Mouse (Mus musculus) brown adipose tissue, adult 24 weeks (tissue): Measurements from ENCODE around the gene Sec24b. TPM values are rescaled to one million over a fixed set of nuclear protein-coding genes. Genes with fewer than 3 reads are reported as not detected.
A peak's percentile ranks its signal among the peaks of the same experiment; 100 is the strongest.

Experiments used
- H3K27ac ChIP-seq: fragments of 200-500 bp; replicated peaks from 2 replicates; pipeline ENCODE4 v1.5.1; 2012; ENCODE audit warnings: low read depth, mild to moderate bottlenecking, low read length
- H3K4me1 ChIP-seq: fragments of 200-500 bp; 2 replicates; pipeline ENCODE4 v1.6.1; 2012; ENCODE audit warnings: low read length, mixed read lengths; ENCODE audit not compliant: control insufficient read depth, insufficient read depth, insufficient read length
- H3K4me3 ChIP-seq: fragments of 200-500 bp; 2 replicates; pipeline ENCODE4 v1.5.1; 2012; ENCODE audit warnings: low read depth, mild to moderate bottlenecking, low read length, moderate library complexity; ENCODE audit not compliant: insufficient read depth
- polyA plus RNA-seq: library from polyadenylated mRNA; stranded (reverse); fragments of >200 nt; gene quantifications from 2 replicates; pipeline ENCODE4 v1.2.4, GENCODE M21; 2012; ENCODE audit not compliant: missing spikeins, insufficient read depth, insufficient read length

Sec24b gene
- polyA plus RNA-seq, 1 experiment, result 23.6 TPM

DNA sequence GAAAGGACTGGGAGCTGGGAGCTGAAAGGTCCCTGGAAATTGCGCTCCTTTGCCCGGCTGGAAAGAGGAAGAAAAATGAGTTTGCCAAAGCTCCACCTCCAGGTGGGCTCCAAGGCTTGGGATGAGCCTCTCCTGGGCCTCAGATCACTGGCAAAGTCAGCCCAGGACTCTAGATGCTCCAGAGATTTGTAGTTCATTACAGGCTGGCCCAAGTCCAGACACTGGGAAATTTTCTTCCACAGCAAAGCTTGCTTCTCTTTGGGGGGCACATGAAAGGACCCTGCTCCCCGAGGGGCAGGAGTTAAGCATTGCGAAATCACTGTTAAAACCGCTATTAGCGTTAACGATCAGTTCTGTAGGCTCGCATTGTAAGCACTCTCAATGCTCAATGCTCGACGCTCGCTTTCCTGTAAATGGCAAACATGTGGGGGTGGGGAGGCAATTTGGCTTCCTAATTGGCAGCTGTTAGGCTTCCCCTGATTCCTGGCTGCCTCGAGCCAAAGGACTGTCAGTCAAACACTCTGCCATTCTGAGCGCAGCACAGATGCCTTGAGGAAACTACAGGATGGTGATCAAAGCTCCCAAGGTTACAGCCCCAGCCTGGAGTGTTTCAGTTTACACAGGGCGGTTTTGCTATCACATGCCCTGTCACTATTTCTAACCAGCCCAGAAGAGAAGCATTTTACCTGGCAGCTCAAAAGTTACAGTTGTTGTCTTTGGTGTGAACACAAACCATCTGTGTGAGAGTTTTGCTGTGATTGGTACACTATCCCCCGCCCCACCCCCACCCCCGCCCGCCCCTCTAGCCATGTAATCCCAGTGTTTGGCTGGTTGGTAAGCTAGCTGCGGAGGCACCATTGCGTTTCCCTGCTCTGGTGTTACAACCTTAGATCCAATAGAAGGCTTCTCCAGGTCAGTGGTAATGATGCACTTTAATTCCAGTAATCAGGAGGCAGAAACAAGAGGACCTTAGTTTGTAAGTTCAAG lies 90.5 kb downstream of the Sec24b start:
- Histone ChIP-seq H3K4me3 (peak overlapping the region; percentile 64), H3K27ac (no peak overlapping the region)

GRCm38 (mm10) chr3:129969432-129970395 lies 91.6 kb downstream of the Sec24b start, which contains the start of gene Mcub:
Gene Mcub (minus strand): TSS chr3:129970206.
- peak within 1 kb of the TSS; percentile 64 for H3K4me3 ChIP-seq
- no peak within 1 kb of the TSS for H3K27ac ChIP-seq

More for the DNA sequence above, 90.5 kb downstream of the Sec24b start:
- no peaks in the 10 kb centered on the region; the same call in 1 of the 2 replicates for H3K4me1 ChIP-seq

GRCm38 (mm10) chr3:129969031-129969430 lies 92.3 kb downstream of the Sec24b start:
- Histone ChIP-seq H3K4me1 (no peaks in the 10 kb centered on the region; the same call in 1 of the 2 replicates), H3K4me3 (peak overlapping the region; percentile 64), H3K27ac (no peak overlapping the region)

More at GRCm38 (mm10) chr3:129969432-129970395, 91.6 kb downstream of the Sec24b start, which contains the start of gene Mcub:
- H3K4me1 ChIP-seq, result no peaks in the 10 kb centered on the region; the same call in 1 of the 2 replicates

DNA sequence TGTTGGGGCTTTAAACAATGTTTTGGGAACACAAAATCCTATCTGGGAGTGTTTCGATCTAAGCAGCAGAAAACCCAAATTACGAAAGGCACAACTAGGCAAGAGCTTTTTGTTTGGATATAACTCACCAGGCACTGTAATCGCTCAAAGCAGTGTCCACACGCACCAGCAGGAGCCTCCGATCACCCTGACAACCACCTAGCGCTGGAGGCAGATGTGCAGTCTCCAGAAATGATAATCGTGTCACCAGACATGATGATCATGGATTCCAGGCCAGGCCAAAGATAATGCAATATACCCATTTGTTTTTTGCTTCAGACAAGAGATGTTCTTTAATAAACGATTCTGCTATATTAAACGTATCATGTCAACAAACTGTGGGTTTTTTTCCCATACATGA lies 93.5 kb downstream of the Sec24b start:
- H3K4me1 ChIP-seq, result no peaks in the 10 kb centered on the region; the same call in 1 of the 2 replicates
- H3K4me3 ChIP-seq, result no peak overlapping the region

GRCm38 (mm10) chr3:129964681-129965080 lies 96.7 kb downstream of the Sec24b start:
- no peak overlapping the region for H3K4me3 ChIP-seq
- H3K27ac ChIP-seq, result no peak overlapping the region

More for the DNA sequence above, 93.5 kb downstream of the Sec24b start:
- no peak overlapping the region for H3K27ac ChIP-seq

DNA sequence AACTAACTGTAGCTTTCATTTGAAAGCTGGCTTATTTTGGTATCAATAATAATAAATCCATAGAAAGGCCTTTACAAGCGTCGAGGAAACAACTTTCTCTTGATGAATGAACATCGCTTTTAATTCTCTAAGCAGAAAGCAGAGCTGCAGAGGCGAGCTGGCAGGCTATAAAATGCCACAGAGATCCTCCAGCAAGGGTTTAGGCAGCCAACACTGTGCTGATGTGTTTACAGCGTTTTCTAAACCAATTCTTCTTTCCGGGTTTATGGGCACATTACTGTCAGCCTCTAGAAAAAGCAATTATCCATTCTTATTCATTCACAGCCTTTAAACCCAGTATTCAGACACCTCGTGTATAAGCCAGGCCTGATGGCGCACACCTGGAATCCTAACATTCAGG lies 98.8 kb downstream of the Sec24b start:
- H3K27ac ChIP-seq, result no peak overlapping the region
- no peak overlapping the region for H3K4me3 ChIP-seq
- no peaks in the 10 kb centered on the region for H3K4me1 ChIP-seq

More at GRCm38 (mm10) chr3:129964681-129965080, 96.7 kb downstream of the Sec24b start:
- no peaks in the 10 kb centered on the region; the same call in 1 of the 2 replicates for H3K4me1 ChIP-seq

- H3K27ac ChIP-seq, result no peak overlapping the region
- no peak overlapping the region for H3K4me3 ChIP-seq
- no peaks in the 10 kb centered on the region for H3K4me1 ChIP-seq
These were observed 108.1 kb downstream of the Sec24b start for GRCm38 (mm10) chr3:129953296-129953695.

GRCm38 (mm10) chr3:129949158-129949773 lies 112.1 kb downstream of the Sec24b start:
- no peaks in the 10 kb centered on the region for H3K4me1 ChIP-seq
- peak overlapping the region; percentile 51; the same call in 1 of the 2 replicates for H3K27ac ChIP-seq
- H3K4me3 ChIP-seq, result no peak overlapping the region

DNA sequence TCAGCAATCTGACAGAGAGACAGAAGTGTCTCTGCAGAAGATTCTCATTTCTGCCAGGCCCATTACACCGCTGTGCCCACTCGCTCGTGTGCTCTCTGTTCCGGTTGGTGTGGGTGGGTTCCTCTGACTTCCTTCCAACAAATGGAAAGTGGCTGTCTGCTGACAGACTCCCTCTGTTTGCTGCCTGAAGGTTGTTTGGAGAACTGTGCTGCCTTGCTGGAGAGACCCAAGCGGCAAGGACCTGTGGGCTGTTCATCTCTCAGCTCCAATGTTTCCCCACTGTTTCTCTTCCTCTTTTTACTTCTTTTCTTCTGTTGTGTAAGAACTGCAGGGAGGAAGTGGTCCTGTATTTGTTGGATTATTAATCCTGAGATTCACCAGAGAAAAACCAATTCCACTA lies 113.0 kb downstream of the Sec24b start:
- H3K4me3 ChIP-seq, result no peak overlapping the region
- no peaks in the 10 kb centered on the region for H3K4me1 ChIP-seq
- H3K27ac ChIP-seq, result peak overlapping the region; percentile 21; the same call in 1 of the 2 replicates

- H3K4me3 ChIP-seq, result no peak overlapping the region
- H3K27ac ChIP-seq, result no peak overlapping the region
- no peaks in the 10 kb centered on the region for H3K4me1 ChIP-seq
These were observed 115.0 kb downstream of the Sec24b start for GRCm38 (mm10) chr3:129946217-129946914.

- Histone ChIP-seq H3K27ac (no peak overlapping the region), H3K4me3 (no peak overlapping the region), H3K4me1 (no peaks in the 10 kb centered on the region)
These were observed 117.5 kb downstream of the Sec24b start for GRCm38 (mm10) chr3:129943813-129944212.

- no peak overlapping the region for H3K27ac ChIP-seq
- no peak overlapping the region for H3K4me3 ChIP-seq
- no peaks in the 10 kb centered on the region for H3K4me1 ChIP-seq
These were observed 120.1 kb downstream of the Sec24b start for GRCm38 (mm10) chr3:129941291-129941690.

GRCm38 (mm10) chr3:129940780-129941179 lies 120.6 kb downstream of the Sec24b start:
- no peak overlapping the region for H3K4me3 ChIP-seq
- H3K27ac ChIP-seq, result no peak overlapping the region
- H3K4me1 ChIP-seq, result no peaks in the 10 kb centered on the region

GRCm38 (mm10) chr3:129939058-129939457 lies 122.3 kb downstream of the Sec24b start:
- no peak overlapping the region for H3K27ac ChIP-seq
- H3K4me1 ChIP-seq, result no peaks in the 10 kb centered on the region
- no peak overlapping the region for H3K4me3 ChIP-seq
